Mouse (Mus musculus) adrenal gland, adult (tissue): Measurements from ENCODE around the gene Plbd1.
A peak's percentile ranks its signal among the peaks of the same experiment; 100 is the strongest.

Experiments
- DNase-seq, 2 experiments: peaks; one replicate each; pipeline ENCODE4 v3.0.0; 2022 to 2023; ENCODE audit warnings: low spot score in 1 of 2; ENCODE audit not compliant: inconsistent age in 2 of 2

Plbd1 gene

DNA sequence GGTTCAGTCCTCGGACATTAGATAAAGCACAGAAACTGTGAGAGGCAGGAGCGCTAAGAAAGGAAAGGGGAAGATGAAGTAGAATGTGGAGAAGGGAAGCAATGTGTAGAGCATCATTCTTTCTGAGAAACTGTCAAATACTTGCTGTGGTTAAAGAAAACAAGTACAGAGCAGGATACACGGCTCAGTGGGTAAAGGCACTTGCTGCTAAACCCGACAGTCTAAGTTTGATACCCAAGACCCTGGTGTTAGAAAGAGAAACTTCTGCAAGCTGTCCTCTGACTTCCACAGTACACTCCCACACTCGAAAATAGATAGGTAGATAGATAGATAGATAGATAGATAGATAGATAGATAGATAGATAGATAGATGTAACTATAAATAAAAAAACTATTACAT lies 8.4 kb downstream of the Plbd1 start:
- no peak for DNase-seq

- no peak for DNase-seq
Observed at GRCm38 (mm10) chr6:136650664-136651063, 11.1 kb downstream of the Plbd1 start.

GRCm38 (mm10) chr6:136647455-136647861 lies 14.3 kb downstream of the Plbd1 start:
- no peak for DNase-seq

GRCm38 (mm10) chr6:136646207-136646606 lies 15.5 kb downstream of the Plbd1 start:
- no peak for DNase-seq

GRCm38 (mm10) chr6:136645754-136646153 lies 16.0 kb downstream of the Plbd1 start:
- DNase-seq, result no peak

DNA sequence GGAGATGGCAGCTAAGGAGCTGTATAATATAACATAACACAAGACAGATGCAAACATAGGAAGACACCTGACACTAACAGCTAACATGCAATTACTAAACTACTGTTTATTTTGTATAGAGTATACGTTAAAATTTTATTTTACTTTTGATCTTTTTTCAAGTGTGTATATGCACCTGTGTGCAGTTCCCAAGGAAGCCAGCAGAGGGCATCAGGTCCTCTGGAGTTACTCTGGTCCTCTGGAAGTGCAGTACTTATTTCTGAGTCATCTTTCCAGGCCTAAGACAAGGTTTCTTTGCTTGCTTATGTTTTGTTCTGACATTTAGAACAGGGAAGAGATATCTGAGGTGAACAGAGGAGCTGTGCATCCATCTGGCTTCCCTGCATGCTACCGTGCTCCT lies 17.6 kb downstream of the Plbd1 start:
- no peak for DNase-seq

DNA sequence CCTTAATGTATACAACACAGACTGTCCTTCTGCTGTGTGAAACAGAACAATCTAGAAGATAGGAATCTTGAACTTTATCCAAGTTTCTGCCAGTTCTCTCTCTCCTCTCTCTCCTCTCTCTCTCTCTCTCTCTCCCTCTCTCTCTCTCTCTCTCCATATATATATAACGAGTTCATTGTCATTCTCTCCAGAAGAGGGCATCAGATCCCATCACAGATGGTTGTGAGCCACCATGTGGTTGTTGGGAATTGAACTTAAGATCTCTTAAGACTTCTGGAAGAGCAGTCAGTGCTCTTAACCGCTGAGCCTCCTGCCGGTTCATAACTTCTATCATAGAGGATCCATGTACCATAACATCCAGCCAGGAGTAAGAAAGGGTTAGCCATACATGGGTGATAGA lies 26.7 kb downstream of the Plbd1 start:
- no peak for DNase-seq

DNA sequence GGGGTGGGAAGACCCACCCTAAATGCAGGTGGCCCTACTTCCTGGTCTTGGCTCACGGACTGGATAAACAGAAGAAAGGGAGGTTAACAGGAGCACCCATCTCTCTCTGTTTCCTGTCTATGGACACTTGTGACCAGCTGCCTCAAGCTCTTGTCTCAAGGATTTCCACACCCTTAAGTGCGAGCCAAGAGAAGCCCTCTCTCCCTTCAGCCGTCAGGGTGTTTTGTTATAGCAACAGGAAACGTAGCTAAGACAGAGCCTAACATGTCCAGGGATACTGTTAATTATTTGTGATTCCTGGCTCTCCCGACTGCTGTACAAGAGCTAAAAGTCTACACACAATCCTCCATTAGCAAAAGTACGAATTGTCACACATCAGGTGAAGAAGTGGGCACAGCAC lies 28.0 kb downstream of the Plbd1 start:
- no peak for DNase-seq

GRCm38 (mm10) chr6:136633154-136633553 lies 28.6 kb downstream of the Plbd1 start:
- no peak for DNase-seq

GRCm38 (mm10) chr6:136631945-136632534 lies 29.7 kb downstream of the Plbd1 start:
- no peak for DNase-seq

- no peak for DNase-seq
Observed at GRCm38 (mm10) chr6:136631519-136631918, 30.2 kb downstream of the Plbd1 start.

DNA sequence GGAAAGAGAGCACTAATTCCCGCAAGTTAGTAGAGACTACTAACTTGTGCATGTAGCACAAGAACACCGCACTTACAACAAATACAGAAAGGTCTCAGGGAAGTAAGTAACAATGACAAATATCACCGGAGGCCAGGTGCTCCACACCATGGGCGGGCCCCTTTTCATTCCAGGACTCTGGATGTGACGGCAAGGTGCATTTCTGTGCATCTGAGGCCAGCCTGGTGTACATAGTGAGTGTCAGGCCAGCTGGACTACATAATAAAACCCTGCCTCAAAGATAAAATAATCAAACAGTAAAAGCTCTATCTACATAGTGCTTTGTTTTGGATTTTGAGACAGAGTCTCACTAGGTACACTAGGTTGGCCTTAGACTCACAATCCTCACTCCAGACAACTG lies 32.1 kb downstream of the Plbd1 start:
- DNase-seq, result no peak

DNA sequence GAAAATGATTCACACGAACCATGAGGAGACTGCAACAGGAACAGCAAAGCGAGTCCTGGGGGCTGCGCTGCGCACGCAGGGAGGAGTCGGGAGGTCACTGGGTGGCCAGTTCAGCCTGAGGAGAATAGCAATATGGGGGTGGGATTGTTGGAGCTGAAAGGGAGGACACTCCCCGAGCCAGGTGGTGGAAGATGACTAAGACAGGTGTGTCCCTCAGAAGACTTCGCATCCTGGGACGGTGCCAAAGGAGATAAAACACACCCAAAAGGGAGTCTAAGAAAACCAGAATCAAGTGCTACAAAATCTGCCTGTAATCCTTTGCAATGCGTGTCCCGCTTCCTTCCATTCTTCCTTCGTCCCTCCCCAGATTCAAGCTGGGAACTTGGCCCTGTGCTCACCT lies 36.3 kb downstream of the Plbd1 start:
- DNase-seq, result no peak

GRCm38 (mm10) chr6:136620361-136621139 lies 41.2 kb downstream of the Plbd1 start:
- DNase-seq, result peak; percentile 68 to 93

GRCm38 (mm10) chr6:136614156-136614555 lies 47.6 kb downstream of the Plbd1 start:
- DNase-seq, result no peak

DNA sequence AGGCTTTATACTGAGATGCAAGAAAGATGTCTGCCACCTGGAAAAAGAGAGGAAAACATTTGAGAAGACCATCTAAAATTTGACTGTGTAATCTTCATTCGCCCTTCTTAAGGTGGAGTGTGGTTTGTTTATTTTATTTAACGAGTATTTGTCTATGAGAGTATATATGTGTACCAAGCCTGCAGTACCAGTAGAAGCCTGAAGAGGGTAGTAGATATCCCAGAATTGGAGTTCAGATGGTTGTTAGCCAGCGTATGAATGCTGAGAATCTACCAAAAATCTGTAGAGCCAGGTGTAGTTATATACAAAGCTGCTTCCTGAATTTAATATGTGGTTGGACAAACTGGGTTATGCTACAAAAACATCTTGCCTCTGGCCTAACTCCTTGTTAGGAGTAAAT lies 49.4 kb downstream of the Plbd1 start:
- DNase-seq, result no peak

- peak; percentile 44 to 71 for DNase-seq
Observed at GRCm38 (mm10) chr6:136611351-136612215, 50.1 kb downstream of the Plbd1 start.

DNA sequence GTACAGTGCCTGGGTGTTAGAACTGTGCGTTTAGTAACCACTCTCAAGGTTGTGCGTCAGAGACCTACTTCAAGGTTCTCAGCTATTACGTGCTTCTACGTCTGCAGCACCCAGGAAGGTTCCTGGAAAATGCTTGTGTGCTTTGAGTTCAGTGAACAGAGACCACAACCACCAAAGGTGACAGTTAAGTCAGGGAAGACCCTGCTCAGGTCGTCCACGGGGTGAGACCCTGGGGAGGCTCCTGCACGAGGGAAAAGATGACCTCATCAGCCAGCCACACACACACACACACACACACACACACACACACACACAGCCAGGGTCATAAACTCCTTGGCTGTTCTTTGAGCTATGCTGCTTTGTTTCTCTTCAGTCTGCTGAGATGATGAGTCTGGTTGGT lies 59.1 kb downstream of the Plbd1 start:
- peak; percentile 23 to 66 for DNase-seq

DNA sequence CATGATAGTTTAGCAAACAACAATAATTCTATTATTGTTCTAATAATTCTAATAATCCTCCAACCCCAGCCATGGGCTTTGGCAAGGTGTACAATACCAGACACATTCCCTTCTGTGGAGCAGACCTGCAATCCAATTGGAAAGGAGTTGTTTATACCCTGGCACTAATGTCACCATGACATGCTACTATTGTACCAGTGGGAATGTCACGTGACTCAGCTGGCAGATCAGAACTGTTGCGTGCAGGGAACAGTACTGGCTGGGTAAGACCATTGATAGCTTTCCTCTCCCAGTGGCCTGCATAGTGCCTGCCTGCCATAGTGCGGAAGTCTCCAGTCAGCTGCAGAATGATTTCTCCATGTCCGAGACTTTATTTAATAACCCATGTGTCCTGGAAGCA lies 67.2 kb downstream of the Plbd1 start:
- no peak for DNase-seq

GRCm38 (mm10) chr6:136590739-136591138 lies 71.0 kb downstream of the Plbd1 start:
- no peak for DNase-seq

GRCm38 (mm10) chr6:136566002-136566401 lies 95.7 kb downstream of the Plbd1 start:
- DNase-seq, result peak; percentile 36 to 68
